Mouse (Mus musculus) adrenal gland (tissue): ENCODE measurements around the gene Mmp19.
"Not testable (repeated sequence)": the region's sequence is repeated elsewhere in the genome, so short reads cannot be mapped to it uniquely, and the experiment has no call there.

Experiments
- intact Hi-C: fragments of 180-260 bp; cut with DNase I; formaldehyde crosslinking; loops from one replicate; pipeline ENCODE4 v1.15.1; 2025

Mmp19 gene

DNA sequence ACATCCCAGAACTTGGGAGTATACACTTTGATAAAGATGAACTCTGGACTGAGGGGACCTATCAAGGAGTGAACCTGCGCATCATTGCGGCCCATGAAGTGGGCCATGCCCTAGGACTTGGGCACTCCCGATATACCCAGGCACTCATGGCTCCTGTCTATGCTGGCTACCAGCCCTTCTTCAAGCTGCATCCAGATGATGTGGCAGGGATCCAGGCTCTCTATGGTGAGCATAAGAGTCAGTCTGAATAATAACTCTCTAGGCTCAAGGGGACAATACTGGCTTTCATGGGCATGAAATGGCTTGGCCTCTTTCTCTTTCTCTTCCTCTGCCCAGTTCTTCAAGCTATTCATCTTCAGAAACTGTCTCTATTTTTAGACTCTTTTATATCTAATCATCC, 4.9 kb downstream of the Mmp19 start:
- intact Hi-C loops: no loop called here

DNA sequence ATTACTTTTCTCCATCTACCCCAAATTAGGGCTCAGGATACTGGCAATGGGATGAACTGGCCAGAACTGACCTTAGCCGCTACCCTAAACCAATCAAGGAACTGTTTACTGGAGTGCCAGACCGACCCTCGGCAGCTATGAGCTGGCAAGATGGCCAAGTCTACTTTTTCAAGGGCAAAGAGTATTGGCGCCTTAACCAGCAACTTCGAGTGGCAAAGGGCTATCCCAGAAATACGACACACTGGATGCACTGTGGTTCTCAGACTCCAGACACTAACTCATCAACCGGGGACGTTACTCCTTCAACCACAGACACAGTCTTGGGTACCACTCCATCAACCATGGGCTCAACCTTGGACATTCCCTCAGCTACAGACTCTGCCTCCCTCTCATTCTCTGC, 8.0 kb downstream of the Mmp19 start:
- intact Hi-C loops: no loop called here

DNA sequence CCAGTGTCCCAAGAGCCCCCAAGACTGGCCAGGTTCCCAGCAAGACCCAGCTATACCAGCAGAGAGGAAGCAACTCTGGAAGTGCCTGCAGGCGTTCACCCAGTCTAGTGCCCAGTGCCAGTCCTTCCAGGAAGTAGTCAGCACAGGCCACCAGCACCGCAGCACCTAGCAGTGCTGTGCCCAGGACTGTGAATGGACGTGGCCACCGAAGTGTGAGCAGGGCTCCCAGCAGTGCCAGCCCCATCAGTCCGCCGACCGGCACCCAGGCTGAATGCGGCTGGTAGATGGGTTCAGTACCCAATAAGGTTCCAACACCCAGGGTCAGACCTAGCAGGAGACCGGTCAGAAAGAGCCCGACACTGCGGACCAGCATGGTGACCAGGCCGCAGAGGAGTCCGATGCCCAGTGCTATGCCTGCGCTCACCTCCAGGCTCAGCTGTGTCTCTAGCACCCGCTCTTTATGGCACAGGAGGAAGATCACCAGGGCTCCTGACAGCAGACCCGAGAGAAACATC, 11.3 kb downstream of the Mmp19 start:
- intact Hi-C loops: loop anchor here (5.0 kb wide), 2 partner anchors 55 to 70 kb away; partner anchors contain the start of gene Pym1

DNA sequence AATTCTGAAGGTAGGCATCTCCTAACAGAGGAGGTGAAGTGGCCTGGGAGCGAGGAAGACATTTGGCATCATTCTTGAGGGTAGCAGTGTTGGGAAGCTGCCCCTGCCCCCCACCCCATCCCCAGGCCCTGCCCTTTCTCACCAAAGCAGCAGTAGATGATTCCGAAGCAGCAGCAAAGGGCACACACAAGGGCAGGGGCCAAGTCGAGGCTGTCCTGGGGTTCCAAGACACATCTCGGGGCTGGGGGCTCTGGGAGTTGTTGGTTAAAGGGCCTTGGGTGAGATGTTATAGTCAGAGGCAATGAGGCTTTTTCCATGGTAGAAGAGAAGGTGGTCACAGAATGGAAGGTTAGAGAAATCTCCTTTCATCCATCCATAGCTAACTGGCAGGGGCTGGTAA, 12.2 kb downstream of the Mmp19 start:
- intact Hi-C loops: loop anchor here (5.0 kb wide), 2 partner anchors 56 to 71 kb away; partner anchors contain the start of gene Pym1

DNA sequence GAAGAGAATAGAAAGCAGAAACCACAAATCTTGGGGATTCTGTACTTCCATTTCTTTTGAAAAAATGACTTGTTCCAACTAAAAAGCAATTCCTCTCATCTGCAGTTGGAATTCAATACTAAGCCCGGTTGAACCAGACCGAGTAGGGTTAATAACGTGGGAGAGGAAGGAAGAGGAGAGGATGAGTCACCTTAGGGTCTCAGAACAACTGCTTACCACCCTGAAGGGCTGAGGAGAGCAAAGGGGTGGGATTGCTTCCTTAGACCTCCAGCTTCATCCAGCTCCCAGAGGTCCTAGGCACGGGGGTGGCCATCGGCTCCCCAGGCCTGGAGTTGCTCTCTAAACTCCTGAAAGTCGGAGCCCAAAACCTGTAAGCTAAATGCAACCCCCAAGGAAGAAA, 12.7 kb downstream of the Mmp19 start:
- intact Hi-C loops: loop anchor here (5.0 kb wide), 2 partner anchors 56 to 71 kb away; partner anchors contain the start of gene Pym1

DNA sequence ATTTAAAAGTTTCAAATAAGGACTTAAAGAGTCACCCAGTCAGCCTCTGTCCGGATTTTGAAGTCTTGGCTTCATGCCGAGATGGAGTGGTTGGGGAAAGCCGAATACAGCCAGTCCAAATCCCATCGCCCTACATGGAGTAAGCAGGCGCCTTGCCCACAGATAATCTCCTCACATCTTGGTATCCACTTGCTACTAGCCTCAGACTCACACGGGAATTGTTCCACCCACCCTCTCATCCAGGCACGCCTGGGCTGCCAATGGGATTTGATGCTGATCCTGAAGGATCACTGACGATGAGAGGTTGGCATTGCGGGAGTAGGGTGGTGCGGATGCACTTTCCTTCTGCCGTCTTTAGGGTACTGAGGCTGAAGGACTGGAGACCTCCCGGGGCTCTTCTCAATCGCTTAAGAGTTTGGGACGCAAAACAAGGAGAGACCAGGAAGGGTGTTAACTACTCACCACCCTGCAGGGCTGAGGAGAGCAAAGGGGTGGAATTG, 13.1 kb downstream of the Mmp19 start, which contains the start of gene Dnajc14:
Dnajc14 (plus strand) TSS at position 292 of the 500 bp plus-strand sequence.
- intact Hi-C loops: loop anchor here (5.0 kb wide), 2 partner anchors 57 to 72 kb away; partner anchors contain the start of gene Pym1

DNA sequence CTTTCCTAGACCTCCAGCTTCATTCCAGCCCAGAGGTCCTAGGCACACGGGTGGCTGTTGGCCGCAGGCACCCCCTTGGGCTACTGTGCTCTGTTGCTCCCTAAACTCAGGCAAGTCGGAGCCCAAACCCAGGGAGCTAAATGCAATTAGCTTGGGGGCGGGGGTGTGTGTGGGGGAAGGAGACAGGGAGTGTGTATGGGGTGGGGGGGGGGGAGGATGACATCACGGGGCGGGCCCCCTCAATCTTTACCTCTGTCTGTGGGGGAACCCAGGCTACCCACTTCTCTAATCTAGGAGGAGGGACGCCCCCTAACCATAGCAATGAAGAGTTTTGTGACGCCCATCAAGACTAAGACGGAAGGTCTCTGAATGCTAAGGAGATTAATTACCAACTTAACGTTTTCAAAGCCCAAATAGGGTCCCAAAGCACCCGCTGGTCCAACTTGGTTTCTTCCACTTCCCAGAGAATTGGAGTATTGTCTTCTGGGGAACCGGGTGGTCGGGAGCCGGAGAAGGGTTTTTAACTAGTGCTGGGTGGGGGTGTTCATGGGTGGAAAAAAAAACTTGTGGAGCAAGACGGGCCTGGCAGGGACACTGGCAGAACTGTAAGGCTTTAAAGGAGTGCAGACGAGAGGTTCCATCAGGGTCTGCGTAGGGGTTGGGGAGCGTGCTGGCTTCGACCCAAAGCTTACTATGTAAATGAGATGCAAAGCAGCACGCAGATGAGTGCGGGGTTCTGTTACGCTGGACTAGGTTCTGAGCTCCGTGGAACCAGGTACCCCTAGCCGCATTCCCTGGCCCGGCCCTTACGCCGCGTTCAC, 13.8 kb downstream of the Mmp19 start, which contains the start of gene Tmem198b:
Tmem198b (minus strand) TSS at position 100 of the 821 bp plus-strand sequence.
- intact Hi-C loops: loop anchor here (5.0 kb wide), 2 partner anchors 57 to 72 kb away; partner anchors contain the start of gene Pym1

DNA sequence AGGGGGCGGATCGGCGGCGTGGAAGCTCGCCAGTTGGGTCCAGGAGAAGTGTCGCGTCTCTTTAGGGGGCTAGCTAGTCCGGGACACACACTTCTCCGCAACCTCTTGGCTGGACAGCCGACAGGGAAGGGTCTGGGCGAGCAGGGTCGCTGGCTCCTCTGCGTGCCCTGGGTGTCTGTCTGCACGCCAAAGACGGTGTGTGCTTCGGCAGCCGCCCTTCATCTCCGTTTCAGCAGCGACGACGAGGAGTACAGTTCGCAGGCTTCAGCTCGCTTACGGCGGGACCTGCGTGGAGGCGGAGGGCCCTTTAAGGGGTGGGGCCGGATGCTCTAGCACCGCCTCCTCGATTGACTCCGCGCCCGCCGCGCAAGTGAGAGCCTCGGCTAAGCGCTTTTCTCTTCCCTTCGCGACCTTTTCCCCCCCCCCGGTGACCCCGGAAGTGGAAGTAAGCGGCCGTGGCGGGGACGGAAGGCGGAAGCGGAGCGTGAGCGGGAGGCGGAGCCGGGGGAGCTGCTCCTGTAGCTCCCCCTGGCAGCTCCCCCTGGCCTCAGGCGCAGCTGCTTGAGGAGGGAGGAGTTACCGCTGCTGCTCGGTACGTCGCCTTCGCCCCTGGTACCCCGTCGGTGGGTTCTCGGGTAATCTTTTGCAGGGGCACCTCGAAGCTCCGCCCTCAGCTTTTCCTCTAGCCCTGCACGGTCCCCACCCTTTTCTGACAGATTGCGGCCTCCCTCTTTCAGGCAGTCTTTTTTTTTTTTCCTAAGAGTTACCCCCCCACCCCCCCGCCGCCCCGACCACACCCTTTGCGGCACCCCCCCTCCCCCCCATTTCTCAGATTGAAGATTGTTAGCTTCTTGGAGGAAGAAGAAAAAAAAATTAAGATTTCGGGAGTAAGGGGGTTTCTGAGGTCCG, 14.6 kb downstream of the Mmp19 start:
- intact Hi-C loops: no loop called here

DNA sequence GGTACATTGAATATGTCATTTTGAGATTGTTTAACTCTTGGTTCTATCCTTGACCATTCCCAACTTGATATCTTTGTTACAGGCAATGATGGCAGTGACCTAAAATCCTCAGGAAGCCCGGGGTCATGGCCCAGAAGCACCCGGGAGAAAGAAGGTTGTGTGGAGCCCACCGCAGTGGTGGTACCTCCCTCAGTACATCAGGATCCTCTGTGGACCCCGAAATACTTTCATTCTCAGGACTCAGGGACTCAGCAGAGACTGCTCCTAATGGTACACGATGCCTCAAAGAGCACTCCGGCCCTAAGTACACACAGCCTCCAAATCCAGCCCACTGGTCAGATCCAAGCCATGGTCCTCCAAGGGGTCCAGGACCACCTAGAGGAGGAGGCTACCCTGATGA, 15.4 kb downstream of the Mmp19 start:
- intact Hi-C loops: no loop called here

DNA sequence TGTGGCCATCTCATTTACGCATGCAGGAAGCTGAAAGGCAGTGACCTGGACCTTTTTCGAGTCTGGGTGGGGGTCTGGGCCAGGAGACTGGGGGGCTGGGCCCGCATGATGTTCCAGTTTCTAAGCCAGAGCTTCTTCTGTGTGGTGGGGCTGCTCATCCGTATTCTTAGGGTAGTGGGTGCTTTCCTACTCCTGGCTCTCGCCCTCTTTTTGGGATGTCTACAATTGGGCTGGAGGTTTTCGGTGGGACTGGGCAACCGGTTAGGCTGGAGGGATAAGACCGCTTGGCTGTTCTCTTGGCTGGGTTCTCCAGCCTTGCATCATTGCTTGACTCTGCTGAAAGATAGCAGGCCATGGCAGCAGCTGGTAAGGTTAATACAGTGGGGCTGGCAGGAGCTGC, 16.3 kb downstream of the Mmp19 start:
- intact Hi-C loops: no loop called here

DNA sequence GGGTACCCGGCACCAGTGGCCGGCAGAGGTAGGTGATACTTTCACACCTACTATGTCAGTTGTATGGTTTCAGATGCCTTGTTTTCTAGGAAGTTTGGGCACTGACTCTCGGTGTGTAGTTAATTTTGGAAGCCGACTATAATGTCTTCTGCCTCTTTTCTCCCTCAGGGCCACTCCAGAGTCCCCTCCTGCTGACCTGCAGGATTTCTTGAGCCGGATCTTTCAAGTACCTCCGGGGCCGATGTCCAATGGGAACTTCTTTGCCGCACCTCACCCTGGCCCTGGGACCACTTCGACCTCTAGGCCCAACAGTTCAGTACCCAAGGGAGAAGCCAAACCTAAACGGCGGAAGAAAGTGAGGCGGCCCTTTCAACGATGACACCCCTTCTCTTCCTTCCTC, 26.3 kb downstream of the Mmp19 start, which contains the start of gene Sarnp:
Sarnp (plus strand) TSS at position 301 of the 400 bp plus-strand sequence.
- intact Hi-C loops: no loop called here

DNA sequence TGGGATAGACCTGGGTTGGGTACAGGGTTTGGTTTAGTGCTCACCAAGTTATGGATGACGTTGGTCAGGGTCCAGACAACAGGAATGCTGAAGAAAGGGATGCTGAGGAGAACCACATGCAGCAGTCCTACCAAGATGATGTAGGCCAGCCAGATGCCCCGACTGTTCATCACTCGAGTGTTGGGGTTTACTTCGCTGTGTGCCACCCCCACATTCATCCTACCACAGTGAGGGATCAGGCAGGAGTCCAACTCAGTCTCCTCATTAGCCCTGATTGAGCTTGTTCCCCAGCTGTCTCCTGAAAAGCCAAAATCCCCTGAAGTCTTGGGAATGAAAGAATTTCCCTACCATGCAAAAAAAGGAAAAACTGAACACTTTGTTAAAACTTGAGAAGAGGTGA, 29.5 kb downstream of the Mmp19 start:
- intact Hi-C loops: no loop called here

DNA sequence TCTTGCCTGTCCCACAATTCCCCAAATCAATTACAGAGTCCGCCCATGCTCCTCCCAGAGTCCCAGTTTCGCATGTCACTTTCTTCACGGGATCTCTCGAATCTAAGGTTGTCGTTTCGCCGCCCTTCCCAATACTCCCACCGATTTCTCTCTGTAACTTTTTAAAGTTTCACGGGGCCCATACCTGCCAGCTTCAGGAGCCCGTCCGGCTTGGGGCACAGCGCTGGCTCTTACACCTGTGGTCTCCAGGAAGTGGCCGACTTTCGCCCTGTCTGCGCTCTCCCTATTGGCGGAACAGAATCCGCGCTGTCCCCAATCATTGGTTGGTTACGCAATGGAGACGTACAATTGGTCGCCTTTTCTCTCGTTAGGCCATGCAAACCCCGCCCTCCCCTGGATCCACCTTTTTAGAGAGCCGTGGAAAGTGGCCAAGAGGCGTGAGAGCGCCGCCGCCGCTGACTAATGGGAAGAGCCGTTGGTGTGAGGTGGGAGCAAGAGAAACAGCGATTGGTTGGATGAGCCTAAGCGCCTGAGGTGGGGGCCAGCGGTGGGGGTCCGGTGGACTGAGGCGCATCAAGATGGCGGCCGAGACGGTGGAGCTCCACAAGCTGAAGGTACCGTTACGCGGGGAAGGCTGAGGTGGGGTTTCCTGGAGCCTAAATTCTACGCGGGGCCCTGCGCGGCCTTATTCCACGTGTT, 30.8 kb downstream of the Mmp19 start, which contains the start of gene Ormdl2:
Ormdl2 (minus strand) TSS at position 288 of the 699 bp plus-strand sequence.
- intact Hi-C loops: no loop called here

DNA sequence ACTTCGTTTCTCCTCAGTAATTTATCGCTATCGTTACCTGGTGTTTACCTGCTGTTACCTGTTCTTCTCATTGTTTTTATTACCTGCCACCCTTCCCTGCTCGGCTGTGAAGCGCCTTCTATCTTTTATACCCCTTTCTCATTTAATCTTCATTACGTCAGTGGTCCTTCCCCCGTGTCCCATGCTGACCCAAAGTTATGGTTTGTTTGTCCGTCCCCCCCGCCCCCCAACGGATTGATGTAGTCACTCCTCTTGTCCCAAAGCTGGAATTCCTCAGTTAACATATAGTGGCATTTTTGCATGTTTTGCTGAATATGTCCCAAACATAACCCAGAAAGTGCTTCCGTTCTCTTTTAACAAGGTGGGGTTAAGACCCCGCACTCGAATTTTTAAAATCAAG, 31.4 kb downstream of the Mmp19 start:
- intact Hi-C loops: no loop called here

DNA sequence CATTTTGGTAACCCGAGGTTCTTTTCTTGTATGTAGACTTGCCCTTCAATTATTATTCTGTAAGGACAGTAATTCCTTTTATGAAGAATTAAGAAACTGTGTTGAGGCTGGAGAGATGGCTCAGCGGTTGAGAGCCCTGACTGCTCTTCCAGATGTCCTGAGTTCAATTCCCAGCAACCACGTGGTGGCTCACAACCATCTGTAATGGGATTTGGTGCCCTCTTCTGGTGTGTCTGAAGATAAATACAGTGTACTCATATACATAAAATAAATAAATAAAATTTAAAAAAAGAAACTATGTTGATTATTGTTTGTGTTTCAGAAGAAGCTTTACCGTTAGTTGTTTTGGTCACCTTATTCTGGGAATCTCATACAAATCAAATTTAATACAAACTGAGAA, 32.4 kb downstream of the Mmp19 start:
- intact Hi-C loops: not testable (repeated sequence)

DNA sequence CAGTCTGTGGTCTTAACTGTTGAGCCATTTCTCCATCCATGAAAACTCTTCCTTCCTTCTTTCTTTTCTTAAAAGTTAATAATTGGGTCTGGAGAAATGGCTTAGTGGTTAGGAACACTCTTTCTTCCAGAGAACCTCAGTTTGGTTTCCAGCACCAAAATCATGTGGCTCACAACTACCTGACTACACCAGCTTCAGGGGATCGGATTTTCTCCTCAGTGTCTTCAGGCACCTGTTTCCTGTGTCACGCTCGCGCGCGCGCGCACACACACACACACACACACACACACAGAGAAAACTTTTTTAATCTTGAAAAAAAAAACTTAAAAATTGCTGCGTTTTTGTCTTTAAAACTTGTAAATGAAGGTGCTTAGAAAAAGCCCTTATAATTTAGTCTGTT, 33.1 kb downstream of the Mmp19 start:
- intact Hi-C loops: no loop called here

DNA sequence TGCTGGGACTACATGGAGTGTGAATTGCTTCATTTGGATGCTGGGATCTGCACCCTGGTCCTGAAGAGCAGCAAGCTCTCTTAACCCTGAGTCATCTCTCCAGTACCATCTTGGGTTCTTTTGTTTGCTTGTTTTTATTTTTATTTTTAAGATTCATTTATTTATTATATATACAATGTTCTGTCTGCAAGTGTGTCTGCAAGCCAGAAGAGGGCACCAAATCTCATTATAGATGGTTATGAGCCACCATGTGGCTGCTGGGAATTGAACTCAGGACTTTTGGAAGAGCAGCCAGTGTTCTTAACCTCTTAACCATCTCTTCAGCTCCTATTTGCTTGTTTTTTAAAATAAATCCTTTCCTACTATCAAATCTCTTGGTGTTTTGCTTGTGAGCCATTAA, 46.7 kb downstream of the Mmp19 start:
- intact Hi-C loops: no loop called here

DNA sequence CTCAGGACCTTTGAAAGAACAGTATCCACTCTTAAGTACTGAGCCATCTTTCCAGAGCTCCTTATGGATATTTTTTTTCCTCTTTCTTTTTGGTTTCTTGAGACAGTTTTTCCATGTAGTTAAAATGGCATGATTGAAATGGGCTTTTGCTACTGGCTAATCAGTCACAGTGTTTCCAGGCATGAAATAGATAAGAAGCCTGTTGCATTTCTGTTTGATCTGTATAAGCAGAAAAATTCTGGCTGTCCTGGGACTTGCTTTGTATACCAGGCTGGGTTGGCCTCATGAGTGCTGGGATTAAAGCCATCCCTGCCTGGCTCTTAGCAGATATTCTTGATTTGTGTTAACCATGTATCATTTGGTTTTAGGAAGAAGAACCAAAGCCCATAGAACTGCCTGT, 48.7 kb downstream of the Mmp19 start:
- intact Hi-C loops: no loop called here

DNA sequence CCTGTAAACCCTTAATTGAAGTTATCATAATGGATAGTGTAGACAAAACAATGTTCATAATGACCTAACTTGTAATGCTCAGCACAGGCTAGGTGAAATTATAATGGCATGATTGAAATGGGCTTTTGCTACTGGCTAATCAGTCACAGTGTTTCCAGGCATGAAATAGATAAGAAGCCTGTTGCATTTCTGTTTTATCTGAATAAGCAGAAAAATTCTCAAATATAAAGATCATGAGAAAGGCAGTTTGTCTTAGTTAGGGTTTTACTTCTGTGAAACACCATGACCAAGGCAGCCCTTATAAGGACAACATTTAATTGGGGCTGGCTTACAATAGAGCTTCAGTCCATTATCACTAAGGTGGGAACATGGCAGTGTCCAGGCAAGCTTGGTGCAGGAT, 49.9 kb downstream of the Mmp19 start:
- intact Hi-C loops: no loop called here

DNA sequence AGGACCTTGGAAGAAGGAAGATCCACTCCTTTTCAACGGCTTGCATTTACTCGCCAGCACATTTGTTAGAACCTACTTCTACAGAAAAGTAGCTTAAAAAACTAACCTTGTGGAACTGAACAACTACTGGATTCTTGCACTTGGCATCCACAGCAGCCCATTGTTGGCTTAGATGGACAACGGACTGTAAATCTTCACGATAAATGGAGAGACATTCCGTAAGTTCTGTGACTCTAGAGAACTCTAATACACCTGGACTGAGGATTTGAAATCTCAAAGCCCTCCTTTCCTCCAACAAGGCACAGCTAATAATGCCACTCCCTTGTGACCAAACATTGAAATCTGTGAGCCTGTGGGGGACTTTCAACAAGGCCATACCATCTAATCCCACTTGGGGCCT, 52.5 kb downstream of the Mmp19 start:
- intact Hi-C loops: no loop called here
